Mouse (Mus musculus) gastrocnemius, adult 18-20 months (tissue): ENCODE results near the gene Cklf. TPM values are rescaled to one million over a fixed set of nuclear protein-coding genes. Genes with fewer than 3 reads are reported as not detected.
A peak's percentile ranks its signal among the peaks of the same experiment; 100 is the strongest.
"Not testable (repeated sequence)": the region's sequence is repeated elsewhere in the genome, so short reads cannot be mapped to it uniquely, and the experiment has no call there.

Experiments
- DNase-seq: peaks from one replicate; pipeline ENCODE4 v3.0.0; 2021; ENCODE audit warnings: low spot score
- total RNA-seq, 2 experiments: library from RNA; stranded (reverse); gene quantifications; 2 replicates each; pipeline ENCODE4 v1.2.3; 2021

Cklf gene
- total RNA-seq, 2 experiments from 2014 or later, result 0.74 to 2.3 TPM

GRCm38 (mm10) chr8:104264271-104264935 lies 13.7 kb downstream of the Cklf start:
- DNase-seq, result not testable (repeated sequence)

- DNase-seq, result no peak
Observed at GRCm38 (mm10) chr8:104268368-104268767, 17.7 kb downstream of the Cklf start.

- no peak for DNase-seq
Observed at GRCm38 (mm10) chr8:104268937-104269440, 18.3 kb downstream of the Cklf start.

GRCm38 (mm10) chr8:104293081-104293480 lies 42.4 kb downstream of the Cklf start, which contains the start of gene Cmtm2a:
TSS of gene Cmtm2a (minus strand) at chr8:104293181.
- DNase-seq, result not testable (repeated sequence)

GRCm38 (mm10) chr8:104294396-104294795 lies 43.7 kb downstream of the Cklf start:
- no peak for DNase-seq

- not testable (repeated sequence) for DNase-seq
Observed at GRCm38 (mm10) chr8:104301577-104301976, 50.9 kb downstream of the Cklf start.

GRCm38 (mm10) chr8:104302536-104302935 lies 51.9 kb downstream of the Cklf start:
- DNase-seq, result not testable (repeated sequence)

GRCm38 (mm10) chr8:104304962-104305361 lies 54.3 kb downstream of the Cklf start:
- DNase-seq, result no peak

GRCm38 (mm10) chr8:104308341-104308740 lies 57.7 kb downstream of the Cklf start:
- not testable (repeated sequence) for DNase-seq

- DNase-seq, result peak; percentile 72
Observed at GRCm38 (mm10) chr8:104309441-104310155, 58.9 kb downstream of the Cklf start, which contains the start of the genes Gm45711 and Cmtm1. TSS of gene Gm45711 (minus strand) at chr8:104310081. TSS of gene Cmtm1 (minus strand) at chr8:104310145.

GRCm38 (mm10) chr8:104312023-104312422 lies 61.4 kb downstream of the Cklf start:
- DNase-seq, result not testable (repeated sequence)

- DNase-seq, result no peak
Observed at GRCm38 (mm10) chr8:104313311-104313710, 62.6 kb downstream of the Cklf start.

Other genes starting within 250 kb of the Cklf start
- gene Cdh5, start 149.2 kb upstream of the Cklf start, total RNA-seq, result 10 to 100 TPM; 33.7 to 40.2 TPM
- under 1 TPM; 0.25 to 0.59 TPM for gene Bean1, start 80.4 kb upstream of the Cklf start, total RNA-seq
- 1 to 10 TPM; 4.0 to 4.1 TPM for gene Tk2, start 2.3 kb upstream of the Cklf start, total RNA-seq
- not detected for gene Cmtm2a, start 42.3 kb downstream of the Cklf start, total RNA-seq
- gene Gm45711, start 59.2 kb downstream of the Cklf start, total RNA-seq, result not detected
- gene Cmtm1, start 59.3 kb downstream of the Cklf start, total RNA-seq, result not detected
- not detected for gene Gm11020, start 70.7 kb downstream of the Cklf start, total RNA-seq
- not detected for gene Cmtm2b, start 71.4 kb downstream of the Cklf start, total RNA-seq
- 1 to 10 TPM; 3.2 to 7.2 TPM for gene Cmtm3, start 88.5 kb downstream of the Cklf start, total RNA-seq
- 1 to 10 TPM; 4.4 to 5.4 TPM for gene Cmtm4, start 144.9 kb downstream of the Cklf start, total RNA-seq
- 100 to 1,000 TPM in 1 of 2 experiments, 10 to 100 TPM in 1; 98.9 to 104 TPM for gene Dync1li2, start 192.2 kb downstream of the Cklf start, total RNA-seq